Mouse (Mus musculus) thymus, postnatal 25 days (tissue): ENCODE measurements around the gene Pradc1.
A peak's percentile ranks its signal among the peaks of the same experiment; 100 is the strongest.
"Not testable (repeated sequence)": the region's sequence is repeated elsewhere in the genome, so short reads cannot be mapped to it uniquely, and the experiment has no call there.

Experiments used
- DNase-seq: peaks from one replicate; pipeline ENCODE4 v3.0.0; 2022

The Pradc1 gene

DNA sequence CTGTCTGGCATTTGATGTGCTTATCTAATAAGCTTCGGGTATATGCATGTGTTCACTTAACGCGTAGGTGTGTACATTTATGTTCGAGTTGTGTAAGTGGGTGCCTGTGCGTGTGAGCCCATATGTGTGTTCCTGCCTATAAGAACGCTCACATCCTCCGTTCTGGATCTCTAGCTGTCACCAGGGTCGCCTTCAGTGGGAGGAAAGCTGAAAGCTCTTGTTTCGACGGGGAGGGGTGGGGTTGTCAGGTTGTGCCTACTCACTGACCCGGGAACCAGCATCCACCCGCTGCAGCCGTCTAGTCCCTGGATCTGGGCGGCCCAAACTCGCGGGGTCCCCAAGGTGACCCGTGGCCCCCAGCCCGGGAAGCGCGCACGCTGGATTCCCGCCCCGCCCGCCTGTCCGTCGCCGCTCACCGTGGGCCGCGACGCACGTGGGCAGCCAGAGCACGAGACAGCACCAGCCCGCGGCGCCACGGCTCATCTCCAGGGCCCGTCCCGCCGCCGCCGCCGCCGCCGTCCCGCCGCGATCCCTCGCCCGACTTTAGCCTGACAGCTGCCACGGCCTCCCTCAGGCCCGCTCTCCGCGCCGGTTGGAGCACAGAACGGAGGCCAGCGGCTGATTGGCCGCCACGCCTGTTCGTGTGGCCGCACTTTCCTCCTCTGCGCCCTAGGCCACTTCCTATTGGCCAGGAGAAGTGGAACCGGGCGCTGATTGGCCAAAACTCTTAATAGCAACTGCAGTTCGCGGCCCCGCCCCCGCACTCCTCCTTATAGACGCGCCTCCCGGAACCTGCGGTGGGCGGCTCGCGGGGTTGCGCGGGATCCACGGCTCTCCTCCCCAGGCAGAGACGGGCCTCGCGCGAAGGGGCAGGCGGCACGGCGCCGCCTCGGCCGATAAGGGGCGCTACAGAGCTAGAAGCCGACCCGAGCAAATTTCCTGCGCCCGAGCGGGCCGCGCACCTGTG lies 790 bp downstream of the Pradc1 start, which contains the start of gene Cct7:
Gene Cct7, plus strand, starts transcription at position 818 of the 967 bp plus-strand sequence.
- peak; percentile 97 for DNase-seq

GRCm38 (mm10) chr6:85450140-85450539 lies 1.6 kb downstream of the Pradc1 start:
- DNase-seq = not testable (repeated sequence)

- DNase-seq = no peak
Observed at GRCm38 (mm10) chr6:85447351-85447750, 4.4 kb downstream of the Pradc1 start.

GRCm38 (mm10) chr6:85445286-85445685 lies 6.5 kb downstream of the Pradc1 start:
- DNase-seq = no peak

GRCm38 (mm10) chr6:85444266-85444965 lies 7.4 kb downstream of the Pradc1 start:
- no peak for DNase-seq

GRCm38 (mm10) chr6:85443488-85444233 lies 8.1 kb downstream of the Pradc1 start:
- no peak for DNase-seq

DNA sequence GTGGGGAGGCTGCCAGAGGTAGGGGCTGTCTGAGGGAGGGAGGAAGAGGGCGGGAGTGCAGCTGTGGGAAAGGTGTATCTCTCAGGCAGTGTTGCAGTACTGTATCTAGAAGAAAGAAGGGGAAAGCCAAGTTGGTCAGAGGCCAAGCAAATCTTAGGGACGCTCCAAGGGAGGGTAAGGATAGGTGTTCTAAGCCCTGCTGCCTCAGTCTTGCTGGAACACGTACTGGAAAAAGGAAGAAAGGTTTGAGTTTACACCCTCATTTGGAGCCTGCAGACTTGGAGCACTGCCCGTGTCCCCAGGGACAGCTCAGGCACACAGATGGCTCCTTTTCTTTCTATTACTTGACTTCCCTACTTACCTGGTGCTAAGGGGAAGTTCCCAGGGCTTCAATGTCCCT lies 10.6 kb downstream of the Pradc1 start:
- DNase-seq = no peak

DNA sequence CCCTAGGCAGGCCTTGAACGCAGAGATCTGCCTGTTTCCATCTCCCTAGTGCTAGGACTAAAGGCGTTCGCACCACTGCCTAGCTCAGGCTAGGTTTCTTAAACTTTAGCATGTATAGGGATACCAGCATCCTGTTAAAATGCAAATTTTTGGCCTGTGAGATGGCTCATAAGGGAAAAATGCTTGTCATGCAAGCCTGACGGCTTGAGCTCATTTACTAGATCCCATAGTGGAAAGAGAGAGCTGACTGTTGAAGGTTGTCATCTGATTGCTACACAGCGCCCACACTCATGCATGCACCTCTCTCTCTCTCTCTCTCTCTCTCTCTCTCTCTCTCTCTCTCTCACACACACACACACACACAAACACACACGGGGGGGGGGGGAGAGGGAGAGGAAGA lies 15.1 kb downstream of the Pradc1 start:
- no peak for DNase-seq

- no peak for DNase-seq
Observed at GRCm38 (mm10) chr6:85436204-85436603, 15.6 kb downstream of the Pradc1 start.

GRCm38 (mm10) chr6:85433865-85434264 lies 17.9 kb downstream of the Pradc1 start:
- no peak for DNase-seq

DNA sequence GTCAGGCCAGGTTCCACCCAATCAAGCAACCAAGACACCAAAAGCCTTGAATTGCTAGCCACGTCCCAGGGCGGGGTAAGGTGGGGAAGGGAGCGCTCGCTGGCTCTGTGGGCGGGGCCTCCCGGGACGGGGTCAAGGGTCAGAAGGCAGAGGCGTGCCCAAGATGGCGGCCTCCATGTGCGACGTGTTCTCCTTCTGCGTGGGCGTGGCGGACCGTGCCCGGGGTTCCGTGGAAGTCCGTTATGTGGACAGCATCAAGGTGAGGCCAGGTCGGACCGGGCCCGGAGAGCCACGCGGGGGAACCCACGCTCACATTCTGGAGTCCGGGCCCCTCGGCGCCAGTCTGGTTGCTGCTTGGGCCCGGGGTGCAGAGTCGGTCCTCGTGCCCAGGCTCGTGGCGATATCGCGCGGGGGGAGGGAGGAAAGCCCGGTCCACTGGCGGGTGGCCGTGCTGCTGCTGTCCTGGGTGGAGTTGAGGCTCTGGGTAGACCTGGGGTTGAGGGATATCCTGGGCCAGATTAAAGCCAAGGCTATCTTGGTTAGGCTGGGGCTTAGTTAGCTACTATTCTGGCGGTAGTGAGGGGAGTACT lies 19.8 kb downstream of the Pradc1 start, which contains the start of gene Smyd5:
Gene Smyd5, plus strand, starts transcription at position 148 of the 590 bp plus-strand sequence.
- DNase-seq = peak; percentile 88

DNA sequence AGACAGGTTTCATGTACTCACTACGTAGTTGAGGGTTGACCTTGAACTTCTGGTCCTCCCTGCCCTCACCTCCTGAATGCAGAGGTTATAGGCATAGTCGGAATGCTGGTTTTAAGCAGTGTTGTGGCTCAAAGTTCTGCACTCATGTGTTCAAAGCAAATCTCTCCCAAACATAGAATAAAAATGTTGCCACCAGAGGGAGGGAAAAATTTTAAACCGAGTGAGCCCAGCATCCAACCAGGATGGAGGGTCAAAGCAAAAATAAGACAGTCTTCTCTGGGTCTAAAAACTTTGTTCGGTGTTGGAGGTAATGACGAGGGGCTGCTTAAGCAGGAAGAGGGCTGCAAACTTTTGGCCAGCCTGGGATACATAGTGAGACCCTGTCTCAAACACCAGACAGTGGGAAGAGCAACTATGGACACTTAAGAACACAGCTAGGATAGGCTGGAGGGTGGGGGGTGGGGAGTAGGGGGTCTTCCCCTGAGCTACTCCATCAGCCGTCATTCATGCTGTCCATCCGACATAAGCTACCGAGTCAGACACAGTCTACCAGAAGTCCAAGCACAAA lies 20.4 kb downstream of the Pradc1 start:
- no peak for DNase-seq

DNA sequence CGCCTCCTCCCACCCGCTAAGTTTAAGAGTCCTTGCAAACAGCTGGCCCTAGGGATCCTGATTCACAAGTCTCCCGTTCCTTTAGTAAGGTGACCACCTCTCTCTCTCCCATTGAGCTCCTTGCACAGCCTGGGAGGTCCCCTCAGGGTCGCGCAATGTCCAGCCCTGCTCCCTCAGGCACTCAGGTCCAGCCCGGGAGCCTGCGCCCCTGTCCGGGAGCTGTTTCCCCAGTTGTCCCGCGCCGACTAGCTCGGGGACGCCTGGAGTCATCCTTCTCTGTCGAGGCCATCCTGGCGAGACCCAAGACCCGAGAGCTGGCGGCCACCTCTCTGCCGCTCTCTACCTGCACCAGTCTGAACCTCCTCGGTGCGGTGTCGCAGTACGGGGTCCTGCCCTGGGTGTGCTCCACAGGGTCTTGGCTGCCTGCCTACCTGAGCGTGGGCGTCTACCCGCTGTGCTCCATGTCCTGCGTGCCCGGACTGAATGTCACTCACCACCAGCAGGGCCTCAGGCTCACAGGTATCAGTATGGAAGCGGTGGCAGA lies 27.9 kb downstream of the Pradc1 start, which contains the start of gene Noto:
Gene Noto, plus strand, starts transcription at position 51 of the 544 bp plus-strand sequence.
- no peak for DNase-seq

- DNase-seq = no peak
Observed at GRCm38 (mm10) chr6:85419150-85419549, 32.6 kb downstream of the Pradc1 start.

DNA sequence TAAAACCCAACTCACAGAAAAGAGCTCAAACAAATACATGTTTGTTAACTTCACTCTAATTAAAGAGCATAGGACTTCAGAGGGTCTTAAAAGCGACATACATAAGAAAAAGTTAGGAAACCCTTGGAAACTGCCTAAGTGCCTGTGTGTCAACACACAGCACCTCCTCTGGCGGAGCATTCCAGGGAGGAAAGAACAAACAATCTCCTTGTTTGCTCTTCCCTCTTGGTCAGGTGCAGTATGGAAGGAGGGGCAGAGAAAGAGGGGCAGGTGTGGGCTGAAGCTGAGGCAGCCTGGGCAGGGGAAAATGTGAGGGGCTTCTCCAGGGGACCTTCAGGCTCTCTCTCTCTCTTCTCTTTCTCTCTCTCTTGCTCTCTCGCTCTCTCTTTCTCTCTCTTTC lies 35.9 kb downstream of the Pradc1 start:
- no peak for DNase-seq

DNA sequence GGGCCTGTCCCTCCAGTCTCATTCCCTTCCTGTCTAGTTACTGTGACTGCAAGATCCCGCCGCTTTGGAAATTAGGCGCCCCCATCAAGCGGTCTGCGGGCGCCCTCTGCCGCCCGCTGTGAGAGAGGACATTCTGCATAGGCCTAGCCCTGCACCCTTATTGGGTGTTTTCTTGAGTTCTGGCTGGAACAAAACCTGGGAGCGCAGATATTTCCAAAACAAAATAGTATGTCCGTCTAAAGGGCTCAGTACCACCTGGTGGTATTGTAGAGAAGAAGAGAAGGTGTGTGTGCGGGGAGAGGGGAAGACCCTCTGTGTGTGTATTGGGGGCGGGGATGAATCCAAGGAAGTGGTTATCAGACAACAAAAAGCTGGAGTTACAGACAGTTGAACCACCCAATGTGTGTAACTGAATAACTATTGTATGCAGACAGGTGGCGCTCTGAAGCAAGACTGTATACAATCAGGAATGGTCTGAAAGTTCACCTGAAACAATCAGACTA lies 40.9 kb downstream of the Pradc1 start:
- peak; percentile 27 for DNase-seq

- no peak for DNase-seq
Observed at GRCm38 (mm10) chr6:85409003-85409402, 42.8 kb downstream of the Pradc1 start.

GRCm38 (mm10) chr6:85403039-85403438 lies 48.7 kb downstream of the Pradc1 start:
- DNase-seq = no peak

DNA sequence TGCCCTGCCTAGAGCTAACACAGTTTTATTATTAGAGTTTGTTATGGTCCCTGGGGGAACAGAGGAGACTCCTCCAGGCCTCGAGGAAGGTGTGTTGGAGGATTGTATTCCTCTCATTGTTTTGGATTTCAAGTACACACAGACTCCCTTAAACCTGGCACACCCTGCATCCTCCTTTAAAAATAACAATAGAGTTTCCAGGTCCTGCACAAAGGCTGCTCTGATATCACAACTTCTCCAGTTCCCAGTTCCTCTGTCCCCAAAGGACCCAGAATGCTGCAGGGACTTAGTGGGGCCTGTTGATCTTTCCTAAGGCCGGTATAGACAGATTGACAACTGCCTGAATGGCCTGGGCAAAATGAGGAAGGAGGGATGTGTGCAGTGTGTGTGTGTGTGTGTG lies 49.2 kb downstream of the Pradc1 start:
- no peak for DNase-seq

DNA sequence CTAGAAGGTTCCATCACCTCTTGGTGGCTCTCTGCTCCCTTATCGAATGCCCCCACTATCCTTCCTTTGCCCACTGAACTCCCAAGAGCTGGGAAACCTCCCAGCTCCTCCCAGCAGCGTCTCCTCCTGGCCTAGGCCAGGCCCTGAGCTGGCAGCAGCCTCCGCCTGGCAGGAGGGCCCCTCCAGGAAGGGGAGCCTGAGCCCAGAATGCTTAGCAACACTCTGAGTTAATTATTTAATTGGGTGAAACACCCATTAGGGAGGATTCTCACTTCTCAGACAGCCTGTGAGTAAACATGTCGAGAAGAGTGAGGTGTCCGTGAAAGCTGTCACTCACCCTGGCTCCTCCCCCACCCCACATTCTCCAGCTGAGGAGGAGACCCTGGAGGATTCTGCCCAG lies 52.1 kb downstream of the Pradc1 start:
- DNase-seq = no peak

DNA sequence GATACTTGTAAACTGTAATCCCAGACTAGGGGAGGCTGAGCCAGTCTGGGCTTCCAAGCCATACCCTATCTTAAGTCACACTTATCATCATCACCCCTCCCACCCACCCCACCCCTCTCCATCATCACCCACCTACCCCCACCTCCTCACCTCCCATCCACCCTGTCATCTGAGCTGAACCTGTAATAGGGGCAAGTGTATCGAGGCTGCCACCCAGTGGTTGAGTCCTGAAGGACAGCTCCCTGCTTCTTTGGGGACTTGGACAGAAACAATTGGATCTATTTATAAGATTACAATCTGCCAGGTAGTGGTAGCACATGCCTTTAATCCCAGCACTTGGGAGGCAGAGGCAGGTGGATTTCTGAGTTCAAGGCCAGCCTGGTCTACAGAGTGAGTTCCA lies 54.6 kb downstream of the Pradc1 start:
- peak; percentile 34 for DNase-seq
